Mouse (Mus musculus): ENCODE measurements around the gene Tgfa.

The Tgfa gene

GRCm38 (mm10) chr6:86194941-86195932 is at the start of gene Tgfa:
Gene Tgfa (plus strand): TSS chr6:86195223.
- DNase-seq (ENCODE audit: low read depth): no peak

GRCm38 (mm10) chr6:86148518-86148917 is 46.5 kb upstream of the Tgfa start:
- DNase-seq (ENCODE audit: low read depth): no peak

- DNase-seq (ENCODE audit: low read depth): no peak
Measured at GRCm38 (mm10) chr6:86149001-86149400, 46.0 kb upstream of the Tgfa start.

GRCm38 (mm10) chr6:86152676-86153075 is 42.3 kb upstream of the Tgfa start:
- no peak for DNase-seq (ENCODE audit: low read depth)

- no peak for DNase-seq (ENCODE audit: low read depth)
Measured at GRCm38 (mm10) chr6:86153436-86153990, 41.5 kb upstream of the Tgfa start.

- DNase-seq (ENCODE audit: low read depth): no peak
Measured at GRCm38 (mm10) chr6:86154006-86154405, 41.0 kb upstream of the Tgfa start.

GRCm38 (mm10) chr6:86154481-86154880 is 40.5 kb upstream of the Tgfa start:
- DNase-seq (ENCODE audit: low read depth): no peak

- no peak for DNase-seq (ENCODE audit: low read depth)
Measured at GRCm38 (mm10) chr6:86157253-86158234, 37.5 kb upstream of the Tgfa start.

GRCm38 (mm10) chr6:86160878-86161277 is 34.1 kb upstream of the Tgfa start:
- no peak for DNase-seq (ENCODE audit: low read depth)

GRCm38 (mm10) chr6:86161586-86161985 is 33.4 kb upstream of the Tgfa start:
- DNase-seq (ENCODE audit: low read depth): no peak

GRCm38 (mm10) chr6:86164028-86164427 is 31.0 kb upstream of the Tgfa start:
- no peak for DNase-seq (ENCODE audit: low read depth)

GRCm38 (mm10) chr6:86166426-86166825 is 28.6 kb upstream of the Tgfa start:
- no peak for DNase-seq (ENCODE audit: low read depth)

- DNase-seq (ENCODE audit: low read depth): no peak
Measured at GRCm38 (mm10) chr6:86167851-86168250, 27.2 kb upstream of the Tgfa start.

- DNase-seq (ENCODE audit: low read depth): no peak
Measured at GRCm38 (mm10) chr6:86169166-86169565, 25.9 kb upstream of the Tgfa start.

GRCm38 (mm10) chr6:86176236-86176635 is 18.8 kb upstream of the Tgfa start:
- DNase-seq (ENCODE audit: low read depth): no peak

GRCm38 (mm10) chr6:86176721-86177120 is 18.3 kb upstream of the Tgfa start:
- no peak for DNase-seq (ENCODE audit: low read depth)

- DNase-seq (ENCODE audit: low read depth): no peak
Measured at GRCm38 (mm10) chr6:86177331-86177982, 17.6 kb upstream of the Tgfa start.

- no peak for DNase-seq (ENCODE audit: low read depth)
Measured at GRCm38 (mm10) chr6:86180617-86181016, 14.4 kb upstream of the Tgfa start.

GRCm38 (mm10) chr6:86182016-86182415 is 13.0 kb upstream of the Tgfa start:
- no peak for DNase-seq (ENCODE audit: low read depth)

GRCm38 (mm10) chr6:86182626-86183025 is 12.4 kb upstream of the Tgfa start:
- no peak for DNase-seq (ENCODE audit: low read depth)

GRCm38 (mm10) chr6:86186106-86186955 is 8.7 kb upstream of the Tgfa start:
- no peak for DNase-seq (ENCODE audit: low read depth)
